Mouse (Mus musculus) ES-Bruce4 (cell line): ENCODE measurements around the gene Fam129b. TPM values are rescaled to one million over a fixed set of nuclear protein-coding genes. Genes with fewer than 3 reads are reported as not detected.
"Not testable (repeated sequence)": the region's sequence is repeated elsewhere in the genome, so short reads cannot be mapped to it uniquely, and the experiment has no call there.

ENCODE experiments used
- H3K27ac ChIP-seq: 2 replicates; pipeline ENCODE4 v1.5.1; 2012; ENCODE audit warnings: low read length, inconsistent platforms; ENCODE audit not compliant: insufficient read depth
- H3K27me3 ChIP-seq: 2 replicates; pipeline ENCODE4 v1.6.1; 2012; ENCODE audit warnings: mild to moderate bottlenecking, low read length, inconsistent platforms; ENCODE audit not compliant: control insufficient read depth, poor library complexity, insufficient read depth, severe bottlenecking
- H3K36me3 ChIP-seq: 2 replicates; pipeline ENCODE4 v1.6.1; 2012; ENCODE audit warnings: inconsistent platforms, mild to moderate bottlenecking, low read length, moderate library complexity; ENCODE audit not compliant: control insufficient read depth, poor library complexity, insufficient read depth, severe bottlenecking
- H3K4me1 ChIP-seq: one replicate; pipeline ENCODE4 v1.8.1; 2011; ENCODE audit warnings: low read length; ENCODE audit not compliant: control insufficient read depth, insufficient read depth
- H3K4me3 ChIP-seq: 2 replicates; pipeline ENCODE4 v1.5.1; 2011; ENCODE audit warnings: low read depth, mild to moderate bottlenecking, low read length
- H3K9ac ChIP-seq: 2 replicates; pipeline ENCODE4 v1.6.1; 2012; ENCODE audit warnings: low read depth, mild to moderate bottlenecking, inconsistent platforms; ENCODE audit not compliant: poor library complexity, severe bottlenecking
- H3K9me3 ChIP-seq: replicated peaks from 2 replicates; pipeline ENCODE4 v1.6.1; 2012; ENCODE audit warnings: mild to moderate bottlenecking, low read length, inconsistent platforms; ENCODE audit not compliant: control insufficient read depth, poor library complexity, insufficient read depth, severe bottlenecking
- CTCF ChIP-seq: IDR thresholded peaks from one replicate; pipeline ENCODE4 v1.8.1; 2011; ENCODE audit warnings: low read depth, low read length
- EP300 ChIP-seq: IDR thresholded peaks from 2 replicates; pipeline ENCODE4 v1.6.1; 2011; ENCODE audit warnings: low read depth, low read length; ENCODE audit not compliant: insufficient read depth
- POLR2A ChIP-seq: IDR thresholded peaks from one replicate; pipeline ENCODE4 v1.8.1; 2011; ENCODE audit warnings: low read length; ENCODE audit not compliant: insufficient read depth
- polyA plus RNA-seq: library from polyadenylated mRNA; stranded (reverse); fragments of >200 nt; gene quantifications from 2 replicates; pipeline ENCODE4 v1.2.4, GENCODE M21; 2011; ENCODE audit warnings: low read depth; ENCODE audit not compliant: missing spikeins, insufficient read depth, insufficient read length

Gene Fam129b
- polyA plus RNA-seq, 1 experiment, result 65.5 TPM

DNA sequence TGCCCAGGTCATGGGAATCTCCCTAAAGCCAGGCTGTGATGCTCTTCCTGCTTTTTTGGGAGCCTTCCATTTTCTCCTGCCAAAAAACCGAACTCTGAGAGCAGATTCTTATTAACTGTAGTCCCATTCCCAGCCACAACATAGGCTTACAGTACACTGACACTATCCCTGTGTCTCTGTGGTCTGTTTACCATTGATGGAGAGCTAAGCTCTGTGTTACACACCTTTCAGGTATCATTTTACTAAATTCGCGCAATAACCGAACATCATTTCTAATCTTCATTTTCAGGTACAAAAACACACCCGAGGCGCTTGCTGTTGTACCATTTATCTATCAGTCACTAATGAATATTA lies 28.5 kb upstream of the Fam129b start:
- no peak overlapping the region for H3K27ac ChIP-seq
- H3K27me3 ChIP-seq, result no peaks in the 10 kb centered on the region
- TF ChIP-seq CTCF, result no peak
- no peak for TF ChIP-seq EP300
- TF ChIP-seq POLR2A, result no peak
- no peak overlapping the region for H3K4me3 ChIP-seq
- H3K4me1 ChIP-seq, result no peaks in the 10 kb centered on the region
- no peak overlapping the region for H3K9ac ChIP-seq
- H3K36me3 ChIP-seq, result no peaks in the 10 kb centered on the region
- no peaks in the 10 kb centered on the region for H3K9me3 ChIP-seq

DNA sequence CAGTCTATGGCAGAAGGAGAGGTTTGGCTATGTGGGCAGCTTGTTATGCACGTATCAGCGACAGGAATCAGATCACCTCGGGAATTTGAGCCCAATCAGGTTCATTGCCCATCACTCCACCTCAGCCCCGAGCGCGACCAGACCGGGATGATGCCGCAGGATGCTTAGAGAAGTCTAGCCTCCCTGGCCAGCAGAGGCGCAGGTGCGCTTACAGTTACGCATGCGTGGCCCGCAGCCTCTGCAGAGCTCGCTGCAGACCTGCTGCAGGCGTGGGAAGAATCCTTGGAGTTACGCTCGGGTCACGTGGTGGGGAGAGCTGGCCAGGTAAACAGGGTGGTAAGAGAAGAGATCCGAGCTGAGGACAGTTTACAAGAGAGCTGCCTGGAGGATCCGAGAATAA lies 23.8 kb upstream of the Fam129b start:
- no peaks in the 10 kb centered on the region for H3K9me3 ChIP-seq
- H3K4me3 ChIP-seq, result peak overlapping the region; percentile 13
- H3K4me1 ChIP-seq, result no peaks in the 10 kb centered on the region
- TF ChIP-seq POLR2A, result no peak
- TF ChIP-seq EP300, result 0 out of 2 replicates have a peak, but pooled peaks have one; percentile 38
- peak; percentile 68 for TF ChIP-seq CTCF
- H3K36me3 ChIP-seq, result no peaks in the 10 kb centered on the region
- H3K9ac ChIP-seq, result 0 out of 2 replicates have a peak overlapping the region, but pooled peaks have one; percentile 7
- H3K27me3 ChIP-seq, result no peaks in the 10 kb centered on the region
- H3K27ac ChIP-seq, result no peak overlapping the region

DNA sequence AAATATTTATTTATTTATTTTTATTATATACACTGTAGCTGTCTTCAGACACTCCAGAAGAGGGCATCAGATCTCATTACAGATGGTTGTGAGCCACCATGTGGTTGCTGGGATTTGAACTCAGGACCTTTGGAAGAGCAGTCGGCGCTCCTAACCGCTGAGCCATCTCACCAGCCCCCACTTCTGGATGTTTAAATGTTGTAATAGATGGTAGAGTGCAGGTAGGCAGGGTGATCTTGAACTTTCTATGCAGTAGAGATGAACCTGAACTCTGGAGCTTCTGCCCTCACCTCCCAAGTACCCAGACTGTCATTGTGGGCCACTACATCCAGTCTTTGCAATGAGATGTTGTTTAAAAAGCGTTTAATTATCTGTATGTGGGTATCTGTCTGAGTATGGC lies 22.2 kb upstream of the Fam129b start:
- H3K4me3 ChIP-seq, H3K27ac ChIP-seq, H3K9me3 ChIP-seq, H3K27me3 ChIP-seq, H3K9ac ChIP-seq, H3K36me3 ChIP-seq, H3K4me1 ChIP-seq: not testable (repeated sequence)

DNA sequence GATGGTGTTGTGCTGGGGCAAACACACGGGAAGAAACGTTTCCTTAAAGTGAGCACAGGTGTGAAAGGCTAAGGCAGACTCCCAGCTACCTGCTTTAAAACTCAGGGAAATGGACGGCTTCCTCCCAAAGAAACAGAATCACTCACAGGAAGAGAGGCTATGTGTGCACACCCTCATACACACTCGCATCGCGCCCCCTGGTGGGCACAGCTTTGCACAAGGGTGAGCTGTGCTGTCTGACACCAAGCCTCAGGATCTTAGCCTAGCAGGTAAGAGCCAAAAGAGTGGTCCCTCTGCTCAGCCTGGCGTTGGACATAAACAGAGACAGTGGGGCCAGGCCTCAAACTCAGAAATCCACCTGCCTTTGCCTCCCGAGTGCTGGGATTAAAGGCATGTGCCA lies 21.7 kb upstream of the Fam129b start:
- TF ChIP-seq CTCF, result peak; percentile 99
- 0 out of 2 replicates have a peak, but pooled peaks have one; percentile 28 for TF ChIP-seq EP300
- TF ChIP-seq POLR2A, result no peak
- Histone ChIP-seq H3K9ac (no peak overlapping the region), H3K27me3 (no peaks in the 10 kb centered on the region), H3K36me3 (no peaks in the 10 kb centered on the region), H3K4me3 (no peak overlapping the region), H3K27ac (no peak overlapping the region), H3K4me1 (no peaks in the 10 kb centered on the region), H3K9me3 (no peaks in the 10 kb centered on the region)

DNA sequence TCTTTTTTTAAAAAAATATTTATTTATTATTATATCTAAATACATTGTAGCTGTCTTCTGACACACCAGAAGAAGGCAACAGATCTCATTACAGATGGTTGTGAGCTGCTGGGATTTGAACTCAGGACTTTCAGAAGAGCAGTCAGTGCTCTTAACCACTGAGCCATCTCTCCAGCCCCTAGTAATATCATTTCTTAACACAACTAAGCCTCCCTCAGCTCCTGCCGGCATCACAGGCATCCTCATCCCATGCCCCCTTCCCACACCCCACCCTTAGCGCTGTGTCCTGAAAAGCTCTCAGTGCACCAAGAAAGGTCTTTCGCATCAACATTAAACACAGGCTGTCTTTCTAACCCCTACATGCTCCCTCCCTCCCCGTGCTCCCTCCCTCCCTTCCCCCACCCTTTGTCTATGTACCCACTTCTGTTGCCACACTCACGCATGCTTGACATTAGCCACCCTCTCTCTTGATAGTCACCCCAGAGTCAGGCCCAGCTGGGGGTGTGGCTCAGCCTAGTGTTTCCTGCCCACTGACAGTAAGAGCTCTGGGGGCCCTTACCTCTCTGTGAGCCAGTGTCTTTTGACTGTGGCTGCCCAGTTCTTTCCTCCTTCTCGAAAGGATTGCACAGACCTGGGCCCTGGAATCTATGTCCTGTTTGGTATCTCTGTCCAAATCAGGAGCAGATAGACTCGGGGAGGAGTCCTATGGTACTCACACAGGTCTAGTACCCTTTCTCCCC lies 20.7 kb upstream of the Fam129b start:
- Histone ChIP-seq H3K4me3 (no peak overlapping the region), H3K9ac (no peak overlapping the region), H3K27ac (no peak overlapping the region), H3K9me3 (no peaks in the 10 kb centered on the region), H3K27me3 (no peaks in the 10 kb centered on the region), H3K4me1 (no peaks in the 10 kb centered on the region), H3K36me3 (no peaks in the 10 kb centered on the region)
- TF ChIP-seq CTCF (no peak), EP300 (no peak), POLR2A (no peak)

DNA sequence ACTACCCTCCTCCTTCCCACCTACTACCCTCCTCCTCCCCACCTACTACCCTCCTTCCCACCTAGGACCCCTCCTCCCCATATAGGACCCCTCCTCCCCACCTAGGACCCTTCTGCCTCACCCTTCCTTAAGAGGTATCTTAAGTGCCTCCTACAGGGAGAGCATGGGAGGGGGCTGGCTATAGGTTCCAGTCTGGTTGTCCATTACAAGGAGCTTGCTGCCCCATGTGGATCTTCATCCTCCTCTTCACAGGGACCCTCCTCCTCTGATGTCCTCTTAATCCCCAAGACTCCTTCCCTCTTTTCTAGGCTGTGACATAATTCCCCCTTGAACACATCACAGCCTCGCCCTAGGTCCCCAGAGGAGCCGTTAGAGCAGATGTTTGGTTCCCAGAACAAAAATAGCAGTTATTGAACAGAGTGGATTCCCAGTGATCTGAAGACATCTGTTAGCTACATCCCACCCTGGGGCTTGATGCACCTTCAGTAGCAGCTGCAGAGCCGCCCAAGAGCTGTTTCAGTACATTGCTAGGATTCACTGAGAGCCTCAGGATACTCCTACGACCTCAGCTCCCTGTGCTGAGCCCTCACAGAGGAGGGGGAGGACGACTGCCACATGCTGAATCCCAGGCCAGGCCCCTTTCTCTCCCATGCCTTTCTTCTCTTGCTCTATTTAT lies 20.0 kb upstream of the Fam129b start:
- H3K27ac ChIP-seq, result no peak overlapping the region
- TF ChIP-seq EP300, result no peak
- no peak for TF ChIP-seq POLR2A
- TF ChIP-seq CTCF, result no peak
- no peak overlapping the region for H3K4me3 ChIP-seq

More for the DNA sequence above, 20.0 kb upstream of the Fam129b start:
- Histone ChIP-seq H3K9me3 (no peaks in the 10 kb centered on the region), H3K27me3 (no peaks in the 10 kb centered on the region), H3K4me1 (peaks cover 3% of the 10 kb centered on the region), H3K36me3 (no peaks in the 10 kb centered on the region), H3K9ac (no peak overlapping the region)
